ENCODE assay signal across 16 mouse cellular contexts in the genomic region with DNA sequence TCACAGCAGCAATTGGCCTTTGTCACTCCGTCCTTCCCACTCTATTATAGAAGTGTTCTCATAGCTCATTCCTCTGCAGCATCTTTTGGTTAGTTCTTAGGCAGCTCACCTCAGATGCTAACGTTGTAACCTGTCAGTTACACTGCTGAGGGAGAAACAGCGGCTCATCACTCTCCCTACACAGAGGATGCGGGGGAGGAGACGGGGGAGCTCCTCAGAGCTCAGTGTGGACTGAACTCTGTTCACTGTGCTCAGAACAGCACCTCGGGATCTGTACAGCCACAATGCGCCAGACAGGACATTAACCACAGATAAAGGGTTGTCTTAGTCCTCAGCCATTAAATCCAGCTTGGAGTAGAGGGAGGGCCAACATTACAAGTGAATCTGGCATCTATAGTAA. TPM values are rescaled to one million over a fixed set of nuclear protein-coding genes. Genes with fewer than 3 reads are reported as not detected.
A peak's percentile ranks its signal among the peaks of the same experiment; 100 is the strongest.
DNase-seq lines count a peak whose midpoint lies in the region; ATAC-seq lines count a peak whose summit lies in the region.
"Had no signal": no experiment of that assay in that cellular context is flagged by ENCODE, and none has a peak within 500 bp of the region (broad histone marks: within the 10 kb centered on the region; RNA-seq: fewer than 3 reads in every experiment).

No protein-coding gene starts in this region.

- H3K4me1 ChIP-seq in kidney, embryonic 15.5 days, result no peaks in the 10 kb centered on the region
- H3K4me1 ChIP-seq: embryonic facial prominence, embryonic 10.5 days; heart, embryonic 12.5 days; hindbrain, embryonic 15.5 days had no signal

- peak; percentile 50; the same call in 1 of the 2 replicates for ATAC-seq in kidney, embryonic 15.5 days (replicated peaks; ENCODE audit: low FRiP score)
- ATAC-seq: forebrain, embryonic 14.5 days had no signal

- H3K9ac ChIP-seq in kidney, embryonic 15.5 days, result no peak overlapping the region
- H3K9ac ChIP-seq: heart, embryonic 12.5 days; hindbrain, embryonic 15.5 days had no signal

- no peak overlapping the region for H3K27ac ChIP-seq in kidney, embryonic 15.5 days
- H3K27ac ChIP-seq: embryonic facial prominence, embryonic 10.5 days; hindbrain, embryonic 15.5 days had no signal

- H3K4me3 ChIP-seq in kidney, embryonic 15.5 days (replicated peaks), result no peak overlapping the region
- H3K4me3 ChIP-seq: embryonic facial prominence, embryonic 10.5 days; heart, embryonic 12.5 days; hindbrain, embryonic 15.5 days had no signal

- H3K36me3 ChIP-seq in kidney, embryonic 15.5 days, result peaks cover 92% of the 10 kb centered on the region

- 62% methylated on average over 7 of the region's 7 CpGs for WGBS in kidney, embryonic 15.5 days

- no peak overlapping the region for H3K4me2 ChIP-seq in kidney, embryonic 15.5 days
- H3K4me2 ChIP-seq: heart, embryonic 12.5 days; hindbrain, embryonic 15.5 days had no signal

- no peaks in the 10 kb centered on the region for H3K9me3 ChIP-seq in kidney, embryonic 15.5 days (replicated peaks)
- H3K9me3 ChIP-seq: embryonic facial prominence, embryonic 10.5 days; heart, embryonic 12.5 days; hindbrain, embryonic 15.5 days had no signal

- no peak for DNase-seq in kidney, adult 18-20 months
- peak; percentile 52 to 57 for DNase-seq in kidney, postnatal 4 days
- DNase-seq in kidney, postnatal 14 days, result no peak
- DNase-seq in testis, postnatal 10 days (ENCODE audit: low spot score), result peak; percentile 62
- no peak for DNase-seq in lung, postnatal 4 days
- DNase-seq: adrenal gland, adult 2 months; adrenal gland, postnatal 25 days; cerebellum, adult 2 months; cerebellum, postnatal 10 days; gastrocnemius, postnatal 14 days; heart, postnatal 36 days had no signal

- H3K27me3 ChIP-seq in kidney, embryonic 15.5 days, result no peaks in the 10 kb centered on the region
- H3K27me3 ChIP-seq: heart, embryonic 12.5 days; hindbrain, embryonic 15.5 days had no signal

RNA-seq across cellular contexts. Expression of gene Pdhb, which starts 8.4 kb away (rescaled TPM):
- 235 and 241 TPM in 2 replicates for polyA plus RNA-seq in kidney, embryonic 15.5 days (2015; fragmentation: Nextera tagmentation; extraction: Ambion mirVana)

RNA-seq across cellular contexts. Expression of gene Kctd6, which starts 49.5 kb away (rescaled TPM):
- 9.0 and 9.3 TPM in 2 replicates for polyA plus RNA-seq in kidney, embryonic 15.5 days (2015; fragmentation: Nextera tagmentation; extraction: Ambion mirVana)

Comparison
In these comparisons a context has a peak if more than half of its experiments do, and no peak if none do; other contexts are left out.
1. DNase-seq: peak in kidney, postnatal 4 days (2 of 2) and testis, postnatal 10 days (single experiment); none in kidney, adult 18-20 months (single experiment), kidney, postnatal 14 days (single experiment) and lung, postnatal 4 days (0 of 2).